Mouse (Mus musculus) liver, embryonic 14.5 days (tissue): ENCODE measurements at regions not wholly inside any gene's neighbourhood (a gene's known extent, or its start where the extent isn't known, plus 50 kb on each side); places are given as distances from the start of the nearest gene placed in this dataset.

ENCODE experiments used
- CTCF ChIP-seq: IDR thresholded peaks from 2 replicates; pipeline ENCODE4 v1.5.1; 2016; ENCODE audit warnings: antibody characterized with exemption, low read depth, control low read depth
- EP300 ChIP-seq: IDR thresholded peaks from 2 replicates; pipeline ENCODE4 v1.6.1; 2016; ENCODE audit warnings: antibody characterized with exemption, low read depth

DNA sequence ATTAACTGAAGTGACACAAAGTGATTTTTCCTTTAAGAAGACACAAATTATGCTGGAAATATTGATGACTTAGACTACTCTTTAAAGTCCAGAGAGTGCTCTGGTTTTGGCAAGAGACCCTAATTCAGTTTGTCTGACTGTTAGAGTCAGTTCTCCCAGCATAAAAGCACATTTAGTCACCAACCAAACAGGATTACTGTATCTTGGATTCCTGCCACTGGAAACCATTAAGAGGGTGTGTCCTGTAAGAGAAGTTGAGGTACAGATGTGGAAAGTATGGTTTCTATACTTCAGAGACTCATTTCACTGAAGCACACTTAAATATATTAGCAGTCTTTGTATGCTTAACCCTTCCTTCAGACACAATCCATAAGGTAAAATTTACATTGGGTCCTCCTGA is 745.3 kb downstream of the Hdgfl1 start:
- TF ChIP-seq EP300: no peak
- no peak for TF ChIP-seq CTCF
